Mouse (Mus musculus) adrenal gland, adult 18-20 months (tissue): ENCODE results near the gene Dxo. TPM values are rescaled to one million over a fixed set of nuclear protein-coding genes. Genes with fewer than 3 reads are reported as not detected.

Experiments
- DNase-seq, 2 experiments: peaks; one replicate each; pipeline ENCODE4 v3.0.0; 2021 to 2022; ENCODE audit warnings: low spot score in 2 of 2
- microRNA-seq, 2 experiments: library from miRNA; unstranded; fragments of <30 nt; microRNA quantifications; one replicate each; pipeline ENCODE4 v1.2.0; 2021; ENCODE audit warnings: borderline number of aligned reads in 2 of 2
- total RNA-seq, 2 experiments: library from RNA; stranded (reverse); gene quantifications; 1 replicate in 1 of 2; 2 replicates in 1 of 2; pipeline ENCODE4 v1.2.3; 2021

Dxo gene
- total RNA-seq, 2 experiments from 2014 or later, result 75.5 to 82.1 TPM

GRCm38 (mm10) chr17:34874321-34874720, 37.5 kb downstream of the Dxo start:
- DNase-seq, result no peak

- DNase-seq, result no peak
These were observed 42.6 kb downstream of the Dxo start, which contains the start of gene Zbtb12 for GRCm38 (mm10) chr17:34879336-34879879. Gene Zbtb12 (plus strand): TSS chr17:34879483.

- no peak for DNase-seq
These were observed 44.3 kb downstream of the Dxo start for GRCm38 (mm10) chr17:34881166-34881565.

GRCm38 (mm10) chr17:34881683-34882310, 45.0 kb downstream of the Dxo start, which contains the start of gene Gm20547:
Gene Gm20547 (minus strand): TSS chr17:34882042.
- no peak for DNase-seq

DNA sequence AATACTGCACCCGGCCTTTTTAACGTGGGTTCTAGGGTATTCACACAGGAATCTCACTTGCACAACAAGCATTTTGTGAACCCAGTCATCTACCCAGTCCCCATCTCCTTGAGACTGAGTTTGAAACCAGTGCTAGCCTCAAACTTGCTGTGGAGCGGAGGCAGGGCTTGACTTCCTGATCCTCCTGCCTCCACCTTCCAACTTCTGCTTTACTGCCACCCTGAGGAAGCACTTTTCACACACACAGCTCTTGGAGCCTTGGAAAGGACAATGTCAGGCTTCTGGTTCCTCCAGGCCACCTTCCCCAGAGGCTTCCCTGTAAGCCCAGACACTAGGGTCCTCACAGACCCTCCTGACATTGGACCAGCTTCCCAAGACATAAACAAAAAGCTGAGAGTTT, 46.5 kb downstream of the Dxo start:
- DNase-seq, result no peak

DNA sequence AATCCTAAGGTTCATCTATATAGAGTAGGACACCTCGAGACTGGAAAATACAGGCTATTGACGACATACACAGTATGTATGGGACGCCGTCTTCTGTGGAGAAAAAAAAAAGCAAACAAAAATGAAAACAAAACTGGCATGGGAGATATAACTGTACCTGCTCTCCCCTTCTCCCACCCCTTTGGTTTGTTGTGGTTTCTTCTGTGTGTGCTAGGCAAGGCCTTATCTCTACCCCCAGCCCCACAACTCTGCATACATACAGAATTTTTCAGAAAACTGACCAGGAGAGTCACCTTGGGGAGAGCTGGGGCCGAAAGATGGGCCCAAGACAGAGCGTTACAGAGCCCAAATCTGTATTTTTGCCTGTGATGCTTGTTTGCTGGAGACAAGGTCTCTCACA, 47.9 kb downstream of the Dxo start:
- no peak for DNase-seq

DNA sequence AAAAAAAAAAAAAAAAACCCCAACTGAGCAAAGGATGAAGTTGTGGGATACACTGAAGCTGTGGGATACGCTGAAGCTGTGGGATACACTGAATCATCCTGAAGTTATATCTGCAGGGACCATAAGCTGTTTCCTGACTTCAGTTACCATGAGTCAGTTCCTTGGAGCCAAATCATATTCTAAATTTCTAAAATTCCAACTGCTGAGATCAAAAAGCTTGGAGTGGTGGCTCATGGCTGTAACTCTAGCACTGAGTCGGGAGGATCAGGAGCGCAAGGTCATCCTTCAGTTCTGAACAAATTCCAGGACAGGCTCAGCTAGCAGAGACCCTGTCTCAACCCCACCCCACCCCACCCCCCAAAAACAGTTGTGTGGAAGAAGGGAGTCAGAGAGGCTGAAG, 48.8 kb downstream of the Dxo start:
- DNase-seq, result no peak

GRCm38 (mm10) chr17:34887942-34888341, 51.1 kb downstream of the Dxo start:
- DNase-seq, result no peak

Small RNA genes within 50 kb of the gene (microRNA-seq; reads per million reads assigned to microRNA genes)
- 0.95 to 1.8 reads per million in 2 experiments for gene Mir6970
- gene Mir6971, result 1.2 to 3.3 reads per million in 2 experiments
- gene Mir6972, result 0 reads per million in 2 experiments

Other genes starting within 250 kb of the Dxo start
- gene Gpsm3, start 247.2 kb upstream of the Dxo start, total RNA-seq, result 1 to 10 TPM; 4.8 to 7.3 TPM
- gene Pbx2, start 245.8 kb upstream of the Dxo start, total RNA-seq, result 10 to 100 TPM; 32.4 to 40.9 TPM
- under 1 TPM; 0.73 to 0.86 TPM for gene Ager, start 239.2 kb upstream of the Dxo start, total RNA-seq
- gene Rnf5, start 233.3 kb upstream of the Dxo start, total RNA-seq, result 10 to 100 TPM; 71.8 to 86.7 TPM
- 100 to 1,000 TPM; 106 to 112 TPM for gene Agpat1, start 232.8 kb upstream of the Dxo start, total RNA-seq
- gene Egfl8, start 221.0 kb upstream of the Dxo start, total RNA-seq, result 1 to 10 TPM; 1.9 to 3.9 TPM
- 10 to 100 TPM; 56.9 to 71.5 TPM for gene Ppt2, start 208.5 kb upstream of the Dxo start, total RNA-seq
- gene Prrt1, start 207.5 kb upstream of the Dxo start, total RNA-seq, result 10 to 100 TPM; 10.4 to 17.9 TPM
- 10 to 100 TPM; 12.8 to 17.5 TPM for gene Fkbpl, start 192.3 kb upstream of the Dxo start, total RNA-seq
- gene Atf6b, start 189.9 kb upstream of the Dxo start, total RNA-seq, result 10 to 100 TPM; 46.5 to 48.6 TPM
- 10 to 100 TPM; 19.8 to 25.2 TPM for gene Tnxb, start 166.5 kb upstream of the Dxo start, total RNA-seq
- gene C4b, start 93.1 kb upstream of the Dxo start, total RNA-seq, result 100 to 1,000 TPM in 1 of 2 experiments, 10 to 100 TPM in 1; 99.1 to 174 TPM
- over 10,000 TPM in 1 of 2 experiments, 1,000 to 10,000 TPM in 1; 3,976 to 16,190 TPM for gene Cyp21a1, start 32.5 kb upstream of the Dxo start, total RNA-seq
- 10 to 100 TPM; 54.2 to 62.5 TPM for gene Stk19, start 74 bp upstream of the Dxo start, total RNA-seq
- gene Skiv2l, start 13.2 kb downstream of the Dxo start, total RNA-seq, result 10 to 100 TPM; 60.8 to 65.9 TPM
- 10 to 100 TPM; 46.1 to 54.5 TPM for gene Nelfe, start 13.4 kb downstream of the Dxo start, total RNA-seq
- 10 to 100 TPM; 14.6 to 38.9 TPM for gene Cfb, start 25.5 kb downstream of the Dxo start, total RNA-seq
- gene Zbtb12, start 42.5 kb downstream of the Dxo start, total RNA-seq, result 10 to 100 TPM in 1 of 2 experiments, 1 to 10 TPM in 1; 9.9 to 12.4 TPM
- under 1 TPM in 1 of 2 experiments, not detected in 1; 0.19 TPM for gene Gm20547, start 45.0 kb downstream of the Dxo start, total RNA-seq
- 10 to 100 TPM; 88.3 to 89.2 TPM for gene C2, start 61.2 kb downstream of the Dxo start, total RNA-seq
- gene Ehmt2, start 61.5 kb downstream of the Dxo start, total RNA-seq, result 100 to 1,000 TPM; 101 to 144 TPM
- under 1 TPM; 0.30 to 0.51 TPM for gene Slc44a4, start 77.4 kb downstream of the Dxo start, total RNA-seq
- 10 to 100 TPM; 22.5 to 24.3 TPM for gene Neu1, start 94.2 kb downstream of the Dxo start, total RNA-seq
- gene Hspa1b, start 122.2 kb downstream of the Dxo start, total RNA-seq, result 100 to 1,000 TPM; 635 to 643 TPM
- gene Gm20481, start 132.9 kb downstream of the Dxo start, total RNA-seq, result under 1 TPM in 1 of 2 experiments, not detected in 1; 0.60 TPM
- 100 to 1,000 TPM; 195 to 256 TPM for gene Hspa1a, start 135.1 kb downstream of the Dxo start, total RNA-seq
- under 1 TPM; 0.30 to 0.58 TPM for gene Hspa1l, start 135.7 kb downstream of the Dxo start, total RNA-seq
- gene Lsm2, start 144.8 kb downstream of the Dxo start, total RNA-seq, result 10 to 100 TPM; 31.9 to 34.5 TPM
- gene Vars, start 164.0 kb downstream of the Dxo start, total RNA-seq, result 10 to 100 TPM; 49.8 to 64.8 TPM
- gene Vwa7, start 179.6 kb downstream of the Dxo start, total RNA-seq, result under 1 TPM; 0.50 to 0.61 TPM
- gene Sapcd1, start 191.0 kb downstream of the Dxo start, total RNA-seq, result under 1 TPM in 1 of 2 experiments, not detected in 1; 0.51 TPM
- gene Msh5, start 209.7 kb downstream of the Dxo start, total RNA-seq, result 1 to 10 TPM; 1.1 to 1.3 TPM
- gene Clic1, start 212.9 kb downstream of the Dxo start, total RNA-seq, result 10 to 100 TPM; 71.9 to 92.9 TPM
- gene Ddah2, start 222.0 kb downstream of the Dxo start, total RNA-seq, result 10 to 100 TPM in 1 of 2 experiments, 1 to 10 TPM in 1; 9.1 to 17.0 TPM
- gene Ly6g6c, start 228.4 kb downstream of the Dxo start, total RNA-seq, result not detected
- under 1 TPM; 0.13 to 0.22 TPM for gene Mpig6b, start 229.2 kb downstream of the Dxo start, total RNA-seq
- gene Ly6g6e, start 239.9 kb downstream of the Dxo start, total RNA-seq, result not detected
- not detected for gene Ly6g6d, start 241.0 kb downstream of the Dxo start, total RNA-seq
- gene Ly6g6f, start 248.6 kb downstream of the Dxo start, total RNA-seq, result not detected